Mouse (Mus musculus) cerebral cortex, adult 2 months (tissue): ENCODE results near the gene Olfr346.

Experiments
- WGBS: fragments of 180-500 bp; shearing (Covaris S2); methylation state at CpG from one replicate; pipeline ENCODE4 v1.1.7; 2018; 5-methylcytosine and 5-hydroxymethylcytosine counted together

Gene Olfr346

DNA sequence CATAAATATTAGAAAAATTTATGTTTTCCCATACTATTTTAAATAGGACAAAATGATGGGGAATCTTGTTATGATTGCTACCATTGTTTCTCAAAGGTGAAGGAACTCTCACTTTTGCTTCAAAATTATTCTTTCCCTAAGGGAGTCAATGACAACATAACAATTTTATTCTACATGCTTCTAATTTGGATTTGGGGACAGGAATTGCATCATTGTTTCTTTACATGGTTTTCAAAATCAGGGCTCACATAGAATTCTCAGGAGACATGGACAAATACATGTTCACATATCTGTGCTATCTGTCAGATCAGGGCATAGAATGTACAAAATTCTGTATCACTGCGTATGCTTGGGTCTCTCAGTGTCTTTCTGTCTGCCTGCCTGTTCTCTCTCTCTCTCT is at the start of gene Olfr346:
Olfr346 (plus strand) TSS at position 301 of the 400 bp plus-strand sequence.
- 85% methylated on average over 1 of the region's 1 CpGs for WGBS

- 67% methylated on average over 1 of the region's 1 CpGs for WGBS
Observed at GRCm38 (mm10) chr2:36639741-36640140, 45.8 kb upstream of the Olfr346 start, which contains the start of gene Olfr345. Gene Olfr345 (plus strand): TSS chr2:36640041.

GRCm38 (mm10) chr2:36731602-36732001 is 46.0 kb downstream of the Olfr346 start, which contains the start of gene Olfr347:
Gene Olfr347 (plus strand): TSS chr2:36731902.

GRCm38 (mm10) chr2:36736226-36736625 is 50.6 kb downstream of the Olfr346 start:
- WGBS: 54% methylated on average over 3 of the region's 3 CpGs
